In the genomic region with DNA sequence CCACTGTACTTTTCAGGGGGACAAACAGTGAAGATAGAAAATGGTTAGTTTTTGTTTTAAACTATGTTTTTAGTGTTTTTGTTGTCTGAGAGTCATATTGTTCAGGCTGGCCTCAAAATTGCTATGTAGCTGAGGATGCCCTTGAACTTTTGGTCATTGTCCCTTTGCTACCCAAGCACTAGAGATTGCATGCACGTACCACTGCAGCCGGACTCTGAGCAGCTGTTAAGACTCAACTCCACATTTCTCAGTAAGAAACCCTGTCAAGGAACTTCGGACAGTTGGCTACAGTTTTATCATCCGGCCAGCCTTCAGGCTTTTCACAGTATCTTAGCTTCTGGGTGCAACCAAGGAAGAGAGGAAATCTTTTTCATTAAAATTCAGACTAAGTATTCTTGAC, we compare ENCODE assay signal across 13 mouse cellular contexts.
"Had no signal": no experiment of that assay in that cellular context is flagged by ENCODE, and none has a peak within 500 bp of the region (broad histone marks: within the 10 kb centered on the region; RNA-seq: fewer than 3 reads in every experiment).

No protein-coding gene starts in this region.

- DNase-seq: left cerebral cortex, postnatal 4 days; right cerebral cortex, adult 18-20 months; right cerebral cortex, postnatal 25 days; thymus, postnatal 36 days had no signal

- ATAC-seq: hindbrain, embryonic 16.5 days; inflammation-experienced regulatory T-cells, adult 6 months; intestine, postnatal 0 days; midbrain, embryonic 13.5 days had no signal

- H3K9ac ChIP-seq: limb, embryonic 13.5 days; midbrain, embryonic 13.5 days; neural tube, embryonic 15.5 days had no signal

- H3K36me3 ChIP-seq: limb, embryonic 13.5 days; midbrain, embryonic 13.5 days; neural tube, embryonic 15.5 days had no signal

- H3K4me3 ChIP-seq: layer of hippocampus, adult 2 months; limb, embryonic 13.5 days; midbrain, embryonic 13.5 days; myocyte; neural tube, embryonic 15.5 days had no signal

- H3K27me3 ChIP-seq: limb, embryonic 13.5 days; midbrain, embryonic 13.5 days; neural tube, embryonic 15.5 days had no signal

- H3K4me1 ChIP-seq: limb, embryonic 13.5 days; midbrain, embryonic 13.5 days; neural tube, embryonic 15.5 days had no signal

- H3K4me2 ChIP-seq: limb, embryonic 13.5 days; liver, embryonic 11.5 days; midbrain, embryonic 13.5 days; neural tube, embryonic 15.5 days had no signal

- H3K9me3 ChIP-seq: limb, embryonic 13.5 days; midbrain, embryonic 13.5 days; neural tube, embryonic 15.5 days had no signal

- H3K27ac ChIP-seq: layer of hippocampus, adult 2 months; limb, embryonic 13.5 days; midbrain, embryonic 13.5 days; neural tube, embryonic 15.5 days had no signal
